Mouse (Mus musculus): ENCODE results near the gene Os9. TPM values are rescaled to one million over a fixed set of nuclear protein-coding genes. Genes with fewer than 3 reads are reported as not detected.
"Not testable (repeated sequence)": the region's sequence is repeated elsewhere in the genome, so short reads cannot be mapped to it uniquely, and the experiment has no call there.

Os9 gene
- total and polyA plus RNA-seq, 3 experiments = 24.4 to 25.6 (median 25.1) TPM

DNA sequence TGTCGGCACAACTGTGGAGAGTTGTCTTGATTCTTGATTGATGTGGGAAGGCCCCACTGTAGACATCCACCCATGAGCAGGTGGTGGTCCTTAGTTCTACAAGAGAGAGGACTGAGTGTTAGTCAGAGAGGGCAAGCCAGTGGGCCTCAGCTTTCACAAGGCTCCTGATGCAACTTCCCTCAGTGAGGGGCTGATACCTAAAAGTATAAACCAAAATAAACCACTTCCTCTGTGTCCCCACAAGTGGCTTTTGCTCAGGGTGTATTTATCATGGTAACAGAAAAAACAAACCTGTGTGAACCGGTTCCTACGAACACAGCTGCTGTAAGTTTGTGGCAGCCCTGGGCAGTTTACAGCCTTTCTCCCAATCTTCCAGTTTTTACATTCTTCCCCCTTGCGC lies 15.6 kb upstream of the Os9 start:
- H3K27ac ChIP-seq = no peak overlapping the region
- no peak for TF ChIP-seq EP300 (IDR thresholded peaks at IDR 0.05; ENCODE audit: insufficient read depth, low read depth, low read length)
- no peak for TF ChIP-seq POLR2A (IDR thresholded peaks at IDR 0.05; ENCODE audit: insufficient read depth, low read depth, low read length)
- TF ChIP-seq CTCF (IDR thresholded peaks at IDR 0.05) = no peak

DNA sequence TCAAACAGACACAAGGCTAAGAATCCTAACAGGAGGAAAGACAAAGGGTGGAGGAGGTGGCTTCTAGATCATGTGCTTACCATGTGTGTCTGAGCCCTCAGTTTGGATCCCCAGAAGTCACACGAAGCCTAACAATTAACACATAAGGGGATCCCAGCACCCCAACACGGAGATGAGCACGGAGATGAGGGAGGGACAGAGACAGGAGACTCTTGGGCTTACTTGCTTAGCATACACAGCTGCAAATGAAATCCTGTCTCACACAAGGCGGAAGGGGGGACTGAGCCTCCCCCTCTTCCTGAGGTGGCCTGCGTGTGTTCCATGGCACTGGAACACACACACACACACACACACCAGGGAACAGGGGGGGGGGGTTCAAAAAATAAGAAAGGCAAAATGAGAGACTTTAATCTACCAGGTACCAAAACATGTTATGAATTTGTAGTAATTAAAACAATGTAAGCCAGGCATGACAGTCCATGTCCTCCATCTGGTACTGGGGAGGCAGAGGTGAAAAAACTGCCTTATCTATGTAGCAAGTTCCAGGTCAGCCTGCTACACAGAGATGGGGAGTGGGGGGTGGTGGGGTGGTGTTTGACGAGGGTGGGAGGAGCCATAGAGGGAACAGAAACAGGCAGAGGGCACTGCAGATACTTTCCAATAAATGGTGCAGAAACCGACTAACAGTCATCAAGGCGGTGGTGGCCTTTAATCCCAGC lies 14.3 kb upstream of the Os9 start:
- H3K4me3 ChIP-seq = no peak overlapping the region
- no peaks in the 10 kb centered on the region for H3K36me3 ChIP-seq (ENCODE audit: control insufficient read depth, insufficient read depth, low read length)
- H3K27ac ChIP-seq = no peak overlapping the region
- TF ChIP-seq CTCF (IDR thresholded peaks at IDR 0.05) (no peak), POLR2A (IDR thresholded peaks at IDR 0.05; ENCODE audit: insufficient read depth, low read depth, low read length) (no peak), EP300 (IDR thresholded peaks at IDR 0.05; ENCODE audit: insufficient read depth, low read depth, low read length) (no peak)
- no peak overlapping the region for H3K9ac ChIP-seq (ENCODE audit: low read depth, low read length)
- intact Hi-C loops (cut with DNase I) = no loop called here
- H3K4me1 ChIP-seq (ENCODE audit: control insufficient read depth, insufficient read depth, low read length) = no peaks in the 10 kb centered on the region
- no peak for DNase-seq
- 36% methylated on average over 8 of the region's 8 CpGs for WGBS
- no peaks in the 10 kb centered on the region for H3K79me2 ChIP-seq (replicated peaks; ENCODE audit: control insufficient read depth, insufficient read depth, low read length)
- H3K27me3 ChIP-seq (ENCODE audit: control insufficient read depth, insufficient read depth, low read length) = no peaks in the 10 kb centered on the region

More for the DNA sequence above, 15.6 kb upstream of the Os9 start:
- Histone ChIP-seq H3K27me3 (ENCODE audit: control insufficient read depth, insufficient read depth, low read length) (no peaks in the 10 kb centered on the region), H3K79me2 (replicated peaks; ENCODE audit: control insufficient read depth, insufficient read depth, low read length) (no peaks in the 10 kb centered on the region), H3K4me1 (ENCODE audit: control insufficient read depth, insufficient read depth, low read length) (no peaks in the 10 kb centered on the region), H3K4me3 (no peak overlapping the region), H3K36me3 (ENCODE audit: control insufficient read depth, insufficient read depth, low read length) (no peaks in the 10 kb centered on the region), H3K9ac (ENCODE audit: low read depth, low read length) (no peak overlapping the region)
- intact Hi-C loops (cut with DNase I) = no loop called here
- 77% methylated on average over 4 of the region's 4 CpGs for WGBS
- no peak for DNase-seq

DNA sequence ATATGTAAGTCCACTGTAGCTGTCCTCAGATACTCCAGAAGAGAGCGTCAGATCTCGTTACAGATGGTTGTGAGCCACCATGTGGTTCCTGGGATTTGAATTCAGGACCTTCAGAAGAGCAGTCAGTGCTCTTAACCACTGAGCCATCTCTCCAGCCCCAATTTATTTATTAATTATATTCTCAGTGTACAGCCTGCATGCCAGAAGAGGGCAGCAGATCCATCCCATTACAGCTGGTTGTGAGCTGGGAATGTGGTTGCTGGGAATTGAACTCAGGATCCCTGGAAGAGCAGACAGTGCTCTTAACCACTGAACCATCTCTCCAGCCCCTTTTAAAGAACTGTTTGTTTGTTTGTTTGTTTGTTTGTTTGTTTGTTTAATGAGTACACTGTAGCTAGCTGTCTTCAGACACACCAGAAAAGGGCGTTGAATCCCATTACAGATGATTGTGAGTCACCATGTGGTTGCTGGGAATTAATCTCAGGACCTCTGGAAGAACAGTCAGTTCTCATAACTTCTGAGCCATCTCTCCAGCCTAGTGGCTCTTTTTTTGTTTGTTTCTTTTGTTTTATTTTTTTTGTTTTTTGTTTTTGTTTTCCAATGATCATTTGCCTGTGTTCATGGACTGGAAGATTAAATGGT lies 13.6 kb upstream of the Os9 start:
- H3K9ac ChIP-seq (ENCODE audit: low read depth, low read length); H3K4me3 ChIP-seq; intact Hi-C loops (cut with DNase I); H3K36me3 ChIP-seq (ENCODE audit: control insufficient read depth, insufficient read depth, low read length); H3K27ac ChIP-seq; H3K4me1 ChIP-seq (ENCODE audit: control insufficient read depth, insufficient read depth, low read length); H3K79me2 ChIP-seq (replicated peaks; ENCODE audit: control insufficient read depth, insufficient read depth, low read length); DNase-seq; H3K27me3 ChIP-seq (ENCODE audit: control insufficient read depth, insufficient read depth, low read length): not testable (repeated sequence)
- TF ChIP-seq CTCF (IDR thresholded peaks at IDR 0.05) = peak; percentile 52
- WGBS = 87% methylated on average over 3 of the region's 3 CpGs

DNA sequence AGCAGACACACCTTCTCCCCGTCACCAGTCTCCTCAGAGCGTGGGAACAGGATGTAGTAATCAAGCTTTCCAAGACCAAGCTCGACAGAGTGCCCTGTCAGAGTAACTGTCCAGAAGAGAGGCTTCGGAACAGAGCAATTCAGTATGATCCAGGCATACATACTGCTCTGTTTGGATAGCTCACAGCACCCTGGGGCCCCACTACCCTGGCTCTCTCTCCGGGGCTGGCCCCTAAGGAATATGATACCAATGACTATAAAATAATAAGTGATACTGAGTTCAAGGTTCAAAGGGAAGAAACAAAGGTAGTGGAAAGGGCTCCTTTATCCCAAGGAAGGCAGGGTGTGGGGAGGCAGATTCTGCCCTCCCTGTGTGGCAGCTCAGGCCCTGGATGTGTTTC lies 11.5 kb upstream of the Os9 start:
- H3K36me3 ChIP-seq (ENCODE audit: control insufficient read depth, insufficient read depth, low read length) = no peaks in the 10 kb centered on the region
- H3K27ac ChIP-seq = no peak overlapping the region
- intact Hi-C loops (cut with DNase I) = no loop called here
- no peak overlapping the region for H3K4me3 ChIP-seq
- H3K27me3 ChIP-seq (ENCODE audit: control insufficient read depth, insufficient read depth, low read length) = no peaks in the 10 kb centered on the region
- no peak for DNase-seq
- TF ChIP-seq CTCF (IDR thresholded peaks at IDR 0.05) (no peak), EP300 (IDR thresholded peaks at IDR 0.05; ENCODE audit: insufficient read depth, low read depth, low read length) (no peak), POLR2A (IDR thresholded peaks at IDR 0.05; ENCODE audit: insufficient read depth, low read depth, low read length) (no peak)
- no peaks in the 10 kb centered on the region for H3K4me1 ChIP-seq (ENCODE audit: control insufficient read depth, insufficient read depth, low read length)
- no peaks in the 10 kb centered on the region for H3K79me2 ChIP-seq (replicated peaks; ENCODE audit: control insufficient read depth, insufficient read depth, low read length)
- H3K9ac ChIP-seq (ENCODE audit: low read depth, low read length) = no peak overlapping the region
- 50% methylated on average over 5 of the region's 5 CpGs for WGBS

DNA sequence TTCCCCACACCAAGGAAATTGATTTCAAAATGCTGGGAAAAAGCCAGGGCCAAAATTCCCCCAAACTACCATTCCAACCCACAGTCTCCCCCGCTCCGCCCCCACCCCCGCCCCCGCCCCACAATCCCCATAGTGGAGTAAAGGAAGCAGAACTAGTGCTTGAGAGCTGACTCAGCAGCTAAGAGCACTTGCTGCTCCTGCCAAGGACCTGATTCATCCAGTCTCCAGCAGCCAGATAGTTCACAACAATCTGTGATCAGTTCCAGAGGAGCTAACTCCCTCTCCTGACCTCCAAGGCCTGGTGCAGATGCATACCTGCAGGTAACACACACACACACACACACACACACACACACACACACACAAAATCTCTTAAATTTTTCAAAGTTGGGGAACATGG lies 8.5 kb upstream of the Os9 start:
- H3K27me3 ChIP-seq (ENCODE audit: control insufficient read depth, insufficient read depth, low read length) = no peaks in the 10 kb centered on the region
- TF ChIP-seq POLR2A (IDR thresholded peaks at IDR 0.05; ENCODE audit: insufficient read depth, low read depth, low read length) (no peak), CTCF (IDR thresholded peaks at IDR 0.05) (no peak), EP300 (IDR thresholded peaks at IDR 0.05; ENCODE audit: insufficient read depth, low read depth, low read length) (no peak)
- H3K9ac ChIP-seq (ENCODE audit: low read depth, low read length) = no peak overlapping the region
- no peaks in the 10 kb centered on the region for H3K79me2 ChIP-seq (replicated peaks; ENCODE audit: control insufficient read depth, insufficient read depth, low read length)
- WGBS = 76% methylated on average over 4 of the region's 4 CpGs
- DNase-seq = no peak
- H3K36me3 ChIP-seq (ENCODE audit: control insufficient read depth, insufficient read depth, low read length) = no peaks in the 10 kb centered on the region
- no peak overlapping the region for H3K27ac ChIP-seq
- intact Hi-C loops (cut with DNase I) = no loop called here
- no peaks in the 10 kb centered on the region for H3K4me1 ChIP-seq (ENCODE audit: control insufficient read depth, insufficient read depth, low read length)
- H3K4me3 ChIP-seq = no peak overlapping the region

DNA sequence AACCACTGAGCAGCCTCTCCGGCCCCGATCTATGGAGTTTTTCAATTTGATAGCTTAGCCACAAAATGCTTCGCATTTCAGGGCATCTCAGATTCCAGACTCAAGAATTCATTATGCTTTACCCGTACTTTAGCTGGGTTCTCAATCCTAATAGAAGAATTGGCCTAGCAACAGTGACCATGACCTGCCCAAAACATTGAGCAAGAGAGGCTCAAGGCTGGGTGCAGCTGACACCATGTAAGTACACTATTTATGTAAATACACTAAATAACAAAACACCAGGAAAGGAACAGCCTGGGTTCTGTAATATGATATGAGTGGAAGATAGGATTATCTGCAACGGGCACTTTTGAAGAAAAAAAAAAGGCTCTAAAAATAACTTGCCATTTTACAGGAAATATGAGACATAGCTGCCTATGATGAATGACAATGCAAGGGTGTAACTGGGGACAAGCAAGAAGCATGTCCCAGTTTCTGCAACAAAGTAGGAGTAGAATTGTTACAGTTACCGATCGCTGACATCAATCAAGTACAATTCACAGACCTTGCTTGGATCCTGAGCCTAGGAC lies 6.9 kb upstream of the Os9 start:
- no peak overlapping the region for H3K9ac ChIP-seq (ENCODE audit: low read depth, low read length)
- intact Hi-C loops (cut with DNase I) = no loop called here
- H3K79me2 ChIP-seq (replicated peaks; ENCODE audit: control insufficient read depth, insufficient read depth, low read length) = no peaks in the 10 kb centered on the region
- H3K4me3 ChIP-seq = no peak overlapping the region
- 63% methylated on average over 7 of the region's 7 CpGs for WGBS
- no peak for DNase-seq
- no peak overlapping the region for H3K27ac ChIP-seq
- H3K4me1 ChIP-seq (ENCODE audit: control insufficient read depth, insufficient read depth, low read length) = peaks cover 2% of the 10 kb centered on the region; the same call in 1 of the 2 replicates
- TF ChIP-seq CTCF (IDR thresholded peaks at IDR 0.05) (no peak), EP300 (IDR thresholded peaks at IDR 0.05; ENCODE audit: insufficient read depth, low read depth, low read length) (no peak), POLR2A (IDR thresholded peaks at IDR 0.05; ENCODE audit: insufficient read depth, low read depth, low read length) (no peak)
- H3K36me3 ChIP-seq (ENCODE audit: control insufficient read depth, insufficient read depth, low read length) = no peaks in the 10 kb centered on the region
- no peaks in the 10 kb centered on the region for H3K27me3 ChIP-seq (ENCODE audit: control insufficient read depth, insufficient read depth, low read length)
